Mouse (Mus musculus): ENCODE results near the gene Dmac1. TPM values are rescaled to one million over a fixed set of nuclear protein-coding genes. Genes with fewer than 3 reads are reported as not detected.

Dmac1 gene
- total and polyA plus RNA-seq, 3 experiments = 107 to 204 (median 110) TPM

- Histone ChIP-seq H3K4me3 (ENCODE audit: control insufficient read depth in 1 of 2, insufficient read depth in 1 of 2, low read depth in 2 of 2, low read length in 2 of 2) (no peak overlapping the region), H3K27ac (ENCODE audit: control insufficient read depth, low read depth, low read length) (no peak overlapping the region), H3K36me3 (ENCODE audit: control insufficient read depth in 1 of 2, insufficient read depth in 2 of 2, low read length in 2 of 2) (peaks cover 0 to 17% of the 10 kb centered on the region in 2 experiments; a peak in 2 of 4 replicates), H3K9ac (ENCODE audit: control insufficient read depth, low read depth, low read length, poor library complexity, severe bottlenecking) (no peak overlapping the region), H3K79me2 (ENCODE audit: control insufficient read depth, insufficient read depth, low read length, poor library complexity) (no peaks in the 10 kb centered on the region), H3K27me3 (ENCODE audit: control insufficient read depth in 1 of 2, insufficient read depth in 2 of 2, low read length in 2 of 2) (no peaks in the 10 kb centered on the region), H3K9me3 (replicated peaks; ENCODE audit: insufficient read depth, low read length) (no peaks in the 10 kb centered on the region), H3K4me1 (ENCODE audit: control insufficient read depth in 1 of 2, insufficient read depth in 2 of 2, low read length in 2 of 2) (peaks cover 5 to 25% of the 10 kb centered on the region in 2 experiments; a peak in 3 of 4 replicates)
- no peak for DNase-seq (ENCODE audit: low read depth, low spot score)
- TF ChIP-seq ZC3H11A (IDR thresholded peaks at IDR 0.05; ENCODE audit: low read depth, low read length) (no peak), GATA1 (IDR thresholded peaks at IDR 0.05; ENCODE audit: low read depth, low read length) (no peak), HCFC1 (IDR thresholded peaks at IDR 0.05; ENCODE audit: low read depth, low read length) (no peak), E2F4 (IDR thresholded peaks at IDR 0.05; ENCODE audit: borderline replicate concordance, low read depth, low read length) (no peak), POLR2AphosphoS5 (IDR thresholded peaks at IDR 0.05; ENCODE audit: borderline replicate concordance, low read depth, low read length) (no peak), TBP (IDR thresholded peaks at IDR 0.05; ENCODE audit: low read depth, low read length) (no peak), NELFE (IDR thresholded peaks at IDR 0.05; ENCODE audit: low read depth, low read length) (no peak), MXI1 (IDR thresholded peaks at IDR 0.05; ENCODE audit: low read depth, low read length) (no peak), MYB (IDR thresholded peaks at IDR 0.05; ENCODE audit: low read depth, low read length) (no peak), NRF1 (IDR thresholded peaks at IDR 0.05; ENCODE audit: insufficient read depth, low read depth, low read length, poor library complexity, severe bottlenecking) (no peak), SIN3A (IDR thresholded peaks at IDR 0.05; ENCODE audit: low read length) (no peak), POLR2A (IDR thresholded peaks at IDR 0.05; ENCODE audit: control insufficient read depth in 1 of 2, insufficient read depth in 1 of 2, low read depth in 1 of 2, low read length in 2 of 2, poor library complexity in 1 of 2) (no peak), ZNF384 (IDR thresholded peaks at IDR 0.05; ENCODE audit: low read depth, low read length) (no peak), RAD21 (IDR thresholded peaks at IDR 0.05; ENCODE audit: low read depth, low read length) (no peak), UBTF (IDR thresholded peaks at IDR 0.05; ENCODE audit: borderline replicate concordance, insufficient read depth, low read depth, low read length) (no peak), USF2 (IDR thresholded peaks at IDR 0.05; ENCODE audit: borderline replicate concordance in 1 of 2, insufficient read depth in 1 of 2, low read depth in 1 of 2, low read length in 2 of 2) (no peak)
These were observed 33.8 kb upstream of the Dmac1 start for GRCm38 (mm10) chr4:75311918-75312317.

- TF ChIP-seq ETS1 (IDR thresholded peaks at IDR 0.05; ENCODE audit: low read depth, low read length) (no peak), TAL1 (IDR thresholded peaks at IDR 0.05; ENCODE audit: low read length) (no peak), MEF2A (IDR thresholded peaks at IDR 0.05; ENCODE audit: extremely low read depth, insufficient replicate concordance, low read depth, low read length, poor library complexity, severe bottlenecking) (no peak), USF1 (IDR thresholded peaks at IDR 0.05; ENCODE audit: low read depth, low read length) (no peak), USF2 (IDR thresholded peaks at IDR 0.05; ENCODE audit: borderline replicate concordance in 1 of 2, insufficient read depth in 1 of 2, low read depth in 1 of 2, low read length in 2 of 2) (no peak), SIN3A (IDR thresholded peaks at IDR 0.05; ENCODE audit: low read length) (no peak), UBTF (IDR thresholded peaks at IDR 0.05; ENCODE audit: borderline replicate concordance, insufficient read depth, low read depth, low read length) (no peak), EP300 (IDR thresholded peaks at IDR 0.05; ENCODE audit: low read depth in 1 of 2, low read length in 2 of 2) (0 out of 4 replicates have a peak, but pooled peaks of 1 of the 2 experiments have one; percentile 18), POLR2AphosphoS5 (IDR thresholded peaks at IDR 0.05; ENCODE audit: borderline replicate concordance, low read depth, low read length) (no peak), TCF12 (IDR thresholded peaks at IDR 0.05; ENCODE audit: low read depth, low read length) (peak; percentile 8; the same call in 1 of the 2 replicates), MAX (IDR thresholded peaks at IDR 0.05; ENCODE audit: low read length) (no peak), JUND (IDR thresholded peaks at IDR 0.05; ENCODE audit: low read depth, low read length) (no peak), POLR2A (IDR thresholded peaks at IDR 0.05; ENCODE audit: control insufficient read depth in 1 of 2, insufficient read depth in 1 of 2, low read depth in 1 of 2, low read length in 2 of 2, poor library complexity in 1 of 2) (no peak), POLR2AphosphoS2 (IDR thresholded peaks at IDR 0.05; ENCODE audit: low read length) (no peak), CHD1 (IDR thresholded peaks at IDR 0.05; ENCODE audit: low read depth, low read length) (no peak), ZNF384 (IDR thresholded peaks at IDR 0.05; ENCODE audit: low read depth, low read length) (peak; percentile 56; the same call in 1 of the 2 replicates)
- H3K9me3 ChIP-seq (replicated peaks; ENCODE audit: insufficient read depth, low read length) = no peaks in the 10 kb centered on the region
These were observed 33.2 kb upstream of the Dmac1 start for GRCm38 (mm10) chr4:75311305-75311704.

More at GRCm38 (mm10) chr4:75311305-75311704, 33.2 kb upstream of the Dmac1 start:
- peaks cover 5 to 20% of the 10 kb centered on the region in 2 experiments; a peak in 3 of 4 replicates for H3K4me1 ChIP-seq (ENCODE audit: control insufficient read depth in 1 of 2, insufficient read depth in 2 of 2, low read length in 2 of 2)
- no peak overlapping the region for H3K27ac ChIP-seq (ENCODE audit: control insufficient read depth, low read depth, low read length)
- H3K27me3 ChIP-seq (ENCODE audit: control insufficient read depth in 1 of 2, insufficient read depth in 2 of 2, low read length in 2 of 2) = no peaks in the 10 kb centered on the region
- H3K79me2 ChIP-seq (ENCODE audit: control insufficient read depth, insufficient read depth, low read length, poor library complexity) = no peaks in the 10 kb centered on the region
- DNase-seq (ENCODE audit: low read depth, low spot score) = no peak
- no peak overlapping the region for H3K9ac ChIP-seq (ENCODE audit: control insufficient read depth, low read depth, low read length, poor library complexity, severe bottlenecking)
- H3K4me3 ChIP-seq (ENCODE audit: control insufficient read depth in 1 of 2, insufficient read depth in 1 of 2, low read depth in 2 of 2, low read length in 2 of 2) = no peak overlapping the region
- H3K36me3 ChIP-seq (ENCODE audit: control insufficient read depth in 1 of 2, insufficient read depth in 2 of 2, low read length in 2 of 2) = peaks cover 0 to 17% of the 10 kb centered on the region in 2 experiments; a peak in 2 of 4 replicates

Measured in MEL (cell line).